Mouse (Mus musculus) ES-Bruce4 (cell line): Measurements from ENCODE around the gene Pitpnm3.

Experiments
- CTCF ChIP-seq: IDR thresholded peaks from one replicate; pipeline ENCODE4 v1.8.1; 2011; ENCODE audit warnings: low read depth, low read length
- EP300 ChIP-seq: IDR thresholded peaks from 2 replicates; pipeline ENCODE4 v1.6.1; 2011; ENCODE audit warnings: low read depth, low read length; ENCODE audit not compliant: insufficient read depth
- POLR2A ChIP-seq: IDR thresholded peaks from one replicate; pipeline ENCODE4 v1.8.1; 2011; ENCODE audit warnings: low read length; ENCODE audit not compliant: insufficient read depth

DNA sequence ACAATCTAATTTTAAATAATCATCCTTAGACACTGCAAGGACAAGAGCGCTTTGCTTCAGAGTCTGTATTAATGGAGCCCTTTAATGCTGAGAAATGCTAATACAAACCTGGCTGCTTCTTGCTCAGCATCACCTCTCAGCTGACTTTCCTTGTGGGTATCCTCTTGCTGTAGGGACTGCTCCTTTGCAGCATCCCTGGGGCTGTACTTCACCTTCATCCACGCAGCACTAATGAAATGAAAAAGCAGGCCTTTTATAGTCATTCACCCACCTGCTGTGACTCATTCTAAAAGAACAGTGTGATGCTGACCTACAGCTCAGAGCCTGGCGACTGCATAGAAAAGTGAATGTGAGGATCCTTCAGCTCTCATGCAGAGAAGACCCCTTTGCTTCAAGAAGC is 41.0 kb upstream of the Pitpnm3 start:
- TF ChIP-seq EP300 (no peak), CTCF (no peak), POLR2A (no peak)
